Mouse (Mus musculus) right cerebral cortex, postnatal 36 days (tissue): ENCODE measurements around the gene Jade3.
"Not testable (repeated sequence)": the region's sequence is repeated elsewhere in the genome, so short reads cannot be mapped to it uniquely, and the experiment has no call there.

Source experiments
- DNase-seq, 2 experiments: peaks; one replicate each; pipeline ENCODE4 v3.0.0; 2022; ENCODE audit warnings: low spot score in 2 of 2, mixed read lengths in 1 of 2

Gene Jade3

GRCm38 (mm10) chrX:20425140-20425838, at the start of gene Jade3:
Gene Jade3 (plus strand): TSS chrX:20425688.
- peak; percentile 38 to 58 for DNase-seq

GRCm38 (mm10) chrX:20379347-20380014, 46.0 kb upstream of the Jade3 start:
- no peak for DNase-seq

GRCm38 (mm10) chrX:20382260-20382659, 43.2 kb upstream of the Jade3 start:
- no peak for DNase-seq

GRCm38 (mm10) chrX:20387006-20387405, 38.5 kb upstream of the Jade3 start:
- no peak for DNase-seq

- DNase-seq, result not testable (repeated sequence)
Observed at GRCm38 (mm10) chrX:20391964-20392363, 33.5 kb upstream of the Jade3 start.

GRCm38 (mm10) chrX:20392942-20393341, 32.5 kb upstream of the Jade3 start:
- DNase-seq, result no peak

- no peak for DNase-seq
Observed at GRCm38 (mm10) chrX:20404068-20404467, 21.4 kb upstream of the Jade3 start.

- no peak for DNase-seq
Observed at GRCm38 (mm10) chrX:20406909-20407308, 18.6 kb upstream of the Jade3 start.

GRCm38 (mm10) chrX:20407676-20408075, 17.8 kb upstream of the Jade3 start:
- no peak for DNase-seq

GRCm38 (mm10) chrX:20411382-20411781, 14.1 kb upstream of the Jade3 start:
- DNase-seq, result no peak

GRCm38 (mm10) chrX:20412221-20412620, 13.3 kb upstream of the Jade3 start:
- no peak for DNase-seq

- peak; percentile 22 to 24 for DNase-seq
Observed at GRCm38 (mm10) chrX:20414885-20415622, 10.4 kb upstream of the Jade3 start.

GRCm38 (mm10) chrX:20418461-20418860, 7.0 kb upstream of the Jade3 start:
- no peak for DNase-seq

GRCm38 (mm10) chrX:20419536-20419935, 6.0 kb upstream of the Jade3 start:
- DNase-seq, result no peak

GRCm38 (mm10) chrX:20425839-20426449, 456 bp downstream of the Jade3 start:
- DNase-seq, result no peak

- DNase-seq, result no peak
Observed at GRCm38 (mm10) chrX:20483213-20483612, 57.7 kb downstream of the Jade3 start.

GRCm38 (mm10) chrX:20497682-20498081, 72.2 kb downstream of the Jade3 start:
- DNase-seq, result no peak

GRCm38 (mm10) chrX:20520290-20520939, 94.9 kb downstream of the Jade3 start:
- DNase-seq, result no peak

GRCm38 (mm10) chrX:20521578-20521977, 96.1 kb downstream of the Jade3 start:
- DNase-seq, result no peak

GRCm38 (mm10) chrX:20532621-20533020, 107.1 kb downstream of the Jade3 start:
- no peak for DNase-seq

GRCm38 (mm10) chrX:20543867-20544266, 118.4 kb downstream of the Jade3 start:
- no peak for DNase-seq

GRCm38 (mm10) chrX:20547609-20548008, 122.1 kb downstream of the Jade3 start:
- no peak for DNase-seq
